Mouse (Mus musculus): Measurements from ENCODE around the gene Slc35b4.

DNA sequence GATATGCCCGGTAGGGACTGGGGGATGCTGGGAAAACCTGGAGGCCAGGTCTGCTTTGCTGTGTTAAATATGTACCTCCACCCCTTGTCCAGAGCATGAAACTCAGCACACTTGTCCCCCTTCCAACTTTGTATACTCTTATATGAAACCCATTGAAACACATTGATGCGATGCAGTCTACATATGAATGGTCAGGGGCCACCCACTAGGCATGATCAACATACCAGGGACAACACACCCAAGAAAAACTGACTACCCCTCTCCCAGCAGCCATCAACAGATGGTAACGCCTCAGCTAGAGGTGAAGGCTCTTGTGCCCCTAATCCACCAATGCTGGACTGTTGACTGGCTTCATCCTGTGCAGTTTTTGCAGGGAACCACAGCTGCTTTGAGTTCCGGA, 3.0 kb upstream of the Slc35b4 start:
- no peak for TF ChIP-seq CTCF (IDR thresholded peaks at IDR 0.05; ENCODE audit: low read depth)
- TF ChIP-seq EP300 (IDR thresholded peaks at IDR 0.05; ENCODE audit: low read depth), result no peak

Measured in liver, embryonic 14.5 days (tissue).